Mouse (Mus musculus) right cerebral cortex, postnatal 14 days (tissue): ENCODE data around the gene Ptgis.

Source experiments
- DNase-seq: peaks from one replicate; pipeline ENCODE4 v3.0.0; 2022

The Ptgis gene

DNA sequence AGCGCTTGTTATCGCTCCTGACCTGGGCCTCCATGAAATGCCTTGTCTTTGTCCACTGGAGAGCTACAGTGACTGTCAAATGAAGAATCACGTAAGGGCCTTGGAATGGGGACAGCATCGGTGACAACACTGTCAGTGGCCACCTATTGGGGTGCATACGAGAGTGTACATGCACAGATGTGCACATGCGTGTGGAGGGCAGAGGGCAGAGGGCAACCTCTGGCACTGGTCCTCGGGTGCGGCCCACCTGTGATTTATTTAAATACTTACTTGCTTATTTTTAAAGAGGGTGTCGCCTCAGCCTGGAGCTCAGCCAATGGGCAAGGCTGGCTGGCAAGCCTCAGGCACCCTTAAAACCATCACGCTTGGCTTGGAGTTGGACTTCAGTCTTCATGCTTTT, 22.0 kb upstream of the Ptgis start:
- no peak for DNase-seq

- no peak for DNase-seq
Measured at GRCm38 (mm10) chr2:167261106-167261505, 20.7 kb upstream of the Ptgis start.

- no peak for DNase-seq
Measured at GRCm38 (mm10) chr2:167257790-167258189, 17.4 kb upstream of the Ptgis start.

DNA sequence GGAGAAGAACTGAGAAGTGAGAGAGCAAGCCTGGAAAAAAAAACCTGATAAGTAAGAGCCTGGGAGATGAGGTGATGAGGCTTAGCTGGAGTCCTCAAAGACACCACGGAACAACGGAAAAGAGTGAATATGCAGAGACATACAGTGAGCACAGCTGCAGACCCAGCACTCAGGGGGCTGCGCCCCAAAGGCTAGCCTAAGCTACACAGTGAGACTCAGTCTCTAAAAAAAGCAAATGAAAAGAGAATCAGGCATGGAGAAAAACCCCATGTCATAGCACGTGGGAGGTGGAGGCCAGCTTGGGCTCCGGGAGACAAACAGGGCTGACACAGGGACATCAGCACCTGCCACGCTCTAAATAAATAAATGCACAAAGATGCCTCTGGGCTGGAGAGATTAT, 14.4 kb upstream of the Ptgis start:
- DNase-seq: no peak

GRCm38 (mm10) chr2:167254185-167254584, 13.8 kb upstream of the Ptgis start:
- DNase-seq: no peak

GRCm38 (mm10) chr2:167253476-167253875, 13.1 kb upstream of the Ptgis start:
- DNase-seq: no peak

DNA sequence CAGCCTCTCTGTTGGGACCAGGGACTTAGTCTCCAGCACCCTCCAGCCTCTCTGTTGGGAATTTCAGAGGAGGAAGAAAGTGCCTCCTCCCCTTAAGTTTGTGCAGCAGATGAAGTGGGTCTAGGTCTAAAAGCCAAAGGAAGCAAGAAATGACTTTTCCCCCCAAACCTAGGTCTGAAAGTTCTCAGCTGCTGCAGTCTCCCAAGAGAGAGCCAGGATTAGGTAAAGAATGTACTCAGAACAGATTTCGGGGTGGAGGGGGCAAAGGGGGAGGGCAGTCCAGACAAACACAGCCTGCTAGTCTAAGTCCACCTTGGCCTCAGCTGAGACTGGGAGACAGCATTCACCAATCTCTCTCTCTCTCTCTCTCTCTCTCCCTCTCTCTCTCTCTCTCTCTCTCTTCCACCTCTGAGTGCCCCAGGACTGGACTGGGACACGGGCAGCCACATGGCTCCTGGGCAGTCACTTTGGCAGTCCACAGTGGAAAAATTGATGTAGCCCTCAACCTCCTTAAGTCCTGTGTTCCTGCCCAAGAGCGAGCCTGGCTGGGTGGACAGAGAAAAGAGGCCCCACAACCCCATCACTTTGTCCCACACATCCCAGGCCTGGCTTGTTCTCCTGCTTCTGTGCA, 11.8 kb upstream of the Ptgis start:
- no peak for DNase-seq

GRCm38 (mm10) chr2:167250736-167251337, 10.4 kb upstream of the Ptgis start:
- DNase-seq: no peak

DNA sequence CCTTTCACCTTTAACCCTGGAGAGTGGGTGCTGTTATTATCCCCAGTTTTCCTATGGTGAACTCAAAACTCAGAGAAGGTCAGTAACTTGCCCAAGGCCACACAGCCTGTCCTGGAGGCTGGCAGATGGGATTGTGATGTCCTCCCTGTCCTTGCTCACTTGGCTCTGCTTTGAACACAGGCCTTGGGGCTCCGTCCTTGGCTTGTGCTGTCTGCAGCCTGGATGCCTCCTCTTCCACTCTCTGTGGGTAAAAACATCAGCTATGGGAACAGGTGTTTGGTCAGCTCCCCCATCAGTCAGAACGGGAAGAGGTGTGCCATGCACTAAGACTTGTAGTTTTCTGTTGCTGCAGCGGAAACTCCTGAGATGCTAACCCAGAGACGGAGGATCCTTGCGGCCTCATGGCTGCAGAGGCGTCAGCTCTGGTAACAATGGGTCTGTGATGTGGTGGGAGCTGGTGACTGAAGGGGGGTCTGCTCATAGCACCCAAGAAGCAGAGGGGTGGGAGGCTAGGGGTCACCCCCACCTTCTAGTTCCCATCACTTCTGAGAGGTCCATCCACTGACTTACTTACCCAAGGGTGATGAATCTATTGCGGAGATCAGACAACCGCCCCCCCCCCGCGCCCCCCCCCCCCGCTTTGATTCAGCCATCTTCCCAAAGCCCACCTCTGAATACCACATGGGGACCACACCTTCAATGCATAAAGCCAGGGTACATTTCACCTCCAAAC, 9.8 kb upstream of the Ptgis start:
- no peak for DNase-seq

DNA sequence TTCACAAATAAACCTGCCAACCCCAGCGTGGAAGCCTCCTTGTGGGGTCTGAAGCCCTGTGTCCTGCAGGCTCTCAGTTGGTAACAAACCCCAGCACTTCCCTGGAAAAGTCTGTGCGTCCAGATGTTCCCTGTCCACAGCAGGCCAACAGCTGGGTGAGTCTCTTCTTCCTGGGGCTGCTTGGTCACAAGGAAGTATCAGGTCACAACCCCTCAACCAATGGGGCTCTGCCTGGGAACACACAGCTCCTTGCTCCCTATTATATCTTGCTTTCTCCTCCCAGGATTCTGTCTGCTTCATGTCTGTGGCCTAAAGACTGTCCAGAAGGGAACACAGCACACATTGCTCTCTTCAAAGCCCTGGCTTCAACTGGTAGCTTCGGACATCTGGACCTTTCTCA, 9.2 kb upstream of the Ptgis start:
- DNase-seq: no peak

GRCm38 (mm10) chr2:167247823-167248222, 7.4 kb upstream of the Ptgis start:
- DNase-seq: no peak

DNA sequence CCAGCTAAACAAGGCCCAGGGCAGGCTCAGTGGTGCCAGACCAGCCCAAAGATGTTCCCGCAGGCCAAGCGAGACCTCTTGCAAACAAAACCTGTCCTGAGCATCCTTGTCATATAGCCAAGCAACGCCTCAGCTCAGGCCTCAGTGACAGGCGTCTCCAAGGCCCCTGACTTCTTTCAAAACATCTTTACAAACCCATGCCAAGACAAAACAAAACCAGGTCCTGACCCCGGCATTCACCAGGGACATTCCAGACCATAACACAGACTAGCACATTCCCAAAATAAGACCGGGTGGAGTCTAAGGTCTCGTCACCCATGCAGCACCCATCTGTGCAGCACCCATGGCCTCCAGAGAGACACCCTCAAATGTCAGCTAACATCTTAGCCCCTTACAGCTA, 6.3 kb upstream of the Ptgis start:
- DNase-seq: no peak

DNA sequence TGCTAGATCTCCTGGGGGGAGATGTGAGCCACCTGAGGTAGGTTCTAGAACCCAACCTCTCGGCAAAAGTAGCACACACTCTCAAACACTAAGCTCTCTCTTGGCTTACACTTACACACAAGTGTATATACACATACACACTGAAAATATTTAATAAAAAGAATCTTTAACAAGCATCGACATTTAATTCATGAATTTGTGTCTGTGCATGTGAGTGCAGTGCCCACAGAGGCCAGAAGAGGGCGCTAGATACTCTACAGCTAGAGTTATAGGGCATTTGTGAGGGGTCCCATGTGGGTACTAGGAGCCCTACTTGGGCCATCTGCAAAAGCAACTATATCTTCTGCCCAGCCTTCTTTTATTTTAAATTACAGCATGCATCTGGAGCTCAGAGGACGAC, 4.5 kb upstream of the Ptgis start:
- no peak for DNase-seq

DNA sequence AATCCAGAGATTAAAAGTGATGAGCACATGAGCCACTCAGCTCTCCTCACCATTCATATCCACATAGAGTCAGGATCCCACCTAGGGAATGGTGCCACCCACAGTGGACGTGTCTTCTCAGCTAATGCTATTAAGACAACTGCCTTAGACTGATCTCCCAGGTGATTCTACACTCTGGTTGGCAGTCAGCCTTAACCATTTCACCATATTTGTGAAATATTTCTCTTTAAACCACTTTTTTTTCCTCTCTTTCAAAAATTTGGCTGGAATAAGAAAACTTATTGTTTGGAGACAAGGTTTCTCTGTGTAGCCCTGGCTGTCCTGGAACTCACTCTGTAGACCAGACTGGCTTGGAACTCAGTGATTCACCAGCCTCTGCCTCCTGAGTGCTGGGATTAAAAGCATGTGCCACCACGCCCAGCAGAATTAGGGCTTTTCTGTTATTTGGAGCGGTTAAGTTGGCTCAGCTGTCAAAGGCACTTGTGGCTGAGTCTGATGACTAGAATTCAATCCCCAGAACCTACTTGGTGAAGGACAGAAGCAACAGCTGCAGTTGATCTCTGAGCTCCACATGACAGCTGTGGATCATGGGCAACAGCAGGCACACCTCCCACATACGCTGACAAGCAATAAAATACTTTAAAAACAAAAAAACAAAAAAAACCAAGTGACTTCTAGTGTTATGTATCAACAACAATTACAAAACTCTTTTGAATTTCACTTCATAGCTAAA, 3.6 kb upstream of the Ptgis start:
- DNase-seq: no peak

DNA sequence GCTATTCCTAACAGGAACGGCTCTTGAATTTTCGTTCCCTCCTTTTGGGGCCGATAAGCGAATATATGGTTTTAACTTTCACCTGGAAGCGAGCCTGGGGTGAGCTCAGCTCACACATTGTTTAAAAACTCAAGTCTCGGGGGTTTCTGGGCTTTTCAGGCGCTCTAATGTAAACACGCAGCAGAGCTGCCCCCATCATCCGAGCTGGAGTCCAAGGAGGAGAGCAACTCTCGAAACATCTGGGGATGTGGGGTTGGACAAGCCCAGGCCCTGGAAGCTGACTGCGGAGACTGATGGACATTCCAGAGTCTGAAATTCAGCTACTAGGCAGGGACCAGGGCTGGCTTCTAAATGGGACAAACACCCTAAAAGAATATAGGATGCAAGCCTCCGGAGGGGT, 1.1 kb downstream of the Ptgis start:
- DNase-seq: no peak

- DNase-seq: no peak
Measured at GRCm38 (mm10) chr2:167237224-167237623, 3.2 kb downstream of the Ptgis start.

DNA sequence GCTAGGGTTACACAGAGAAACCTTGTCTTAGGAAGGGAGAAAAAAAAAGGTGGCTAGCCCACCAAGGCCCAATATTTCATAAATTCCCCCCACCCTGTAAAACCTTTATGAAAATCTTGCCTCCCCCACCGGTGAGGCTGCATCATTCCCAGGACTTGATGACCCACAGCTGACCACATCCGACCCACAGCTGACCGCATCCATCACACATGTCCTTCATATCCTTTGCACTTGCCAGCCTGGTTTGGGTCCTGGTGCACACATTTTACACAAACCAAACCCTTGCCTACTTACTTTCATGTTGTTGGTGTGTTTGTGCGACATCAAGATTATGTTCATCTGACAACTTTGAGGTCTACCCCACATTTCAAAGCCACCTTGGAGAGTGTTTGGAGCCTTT, 4.2 kb downstream of the Ptgis start:
- no peak for DNase-seq

DNA sequence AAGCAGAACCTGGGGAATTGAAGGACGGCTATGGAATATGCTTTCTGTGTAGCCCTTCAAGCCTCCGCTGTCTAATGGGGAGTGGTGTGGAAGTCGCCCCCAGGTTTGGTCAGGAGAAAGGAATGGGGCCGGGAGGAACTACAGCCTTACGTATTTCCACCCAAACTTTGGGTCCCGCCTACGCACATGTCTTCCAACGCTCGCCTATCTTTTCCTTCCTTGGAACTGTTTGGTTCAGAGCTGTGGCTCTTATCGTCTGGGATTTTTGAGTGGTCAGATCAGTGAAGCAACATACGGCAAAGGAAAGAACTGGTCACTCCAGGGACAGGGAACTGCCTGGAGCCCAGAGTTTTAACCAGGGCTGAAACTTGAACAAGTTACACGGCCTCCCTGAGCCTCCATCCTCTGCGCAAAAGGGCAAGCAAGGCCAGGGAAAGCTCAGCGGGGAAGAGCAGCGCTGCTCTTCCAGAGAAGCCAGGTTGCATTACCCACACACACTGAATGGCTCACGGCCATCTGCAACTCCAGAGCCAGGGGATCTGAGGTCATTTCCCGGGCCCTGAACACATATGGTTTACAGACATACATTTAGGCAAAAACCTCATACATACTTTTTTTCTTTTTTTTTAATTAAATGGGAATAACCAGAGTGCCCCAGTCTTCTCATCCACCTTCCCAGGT, 4.9 kb downstream of the Ptgis start:
- no peak for DNase-seq

- DNase-seq: no peak
Measured at GRCm38 (mm10) chr2:167233771-167234170, 6.6 kb downstream of the Ptgis start.

- DNase-seq: no peak
Measured at GRCm38 (mm10) chr2:167233009-167233335, 7.4 kb downstream of the Ptgis start.

DNA sequence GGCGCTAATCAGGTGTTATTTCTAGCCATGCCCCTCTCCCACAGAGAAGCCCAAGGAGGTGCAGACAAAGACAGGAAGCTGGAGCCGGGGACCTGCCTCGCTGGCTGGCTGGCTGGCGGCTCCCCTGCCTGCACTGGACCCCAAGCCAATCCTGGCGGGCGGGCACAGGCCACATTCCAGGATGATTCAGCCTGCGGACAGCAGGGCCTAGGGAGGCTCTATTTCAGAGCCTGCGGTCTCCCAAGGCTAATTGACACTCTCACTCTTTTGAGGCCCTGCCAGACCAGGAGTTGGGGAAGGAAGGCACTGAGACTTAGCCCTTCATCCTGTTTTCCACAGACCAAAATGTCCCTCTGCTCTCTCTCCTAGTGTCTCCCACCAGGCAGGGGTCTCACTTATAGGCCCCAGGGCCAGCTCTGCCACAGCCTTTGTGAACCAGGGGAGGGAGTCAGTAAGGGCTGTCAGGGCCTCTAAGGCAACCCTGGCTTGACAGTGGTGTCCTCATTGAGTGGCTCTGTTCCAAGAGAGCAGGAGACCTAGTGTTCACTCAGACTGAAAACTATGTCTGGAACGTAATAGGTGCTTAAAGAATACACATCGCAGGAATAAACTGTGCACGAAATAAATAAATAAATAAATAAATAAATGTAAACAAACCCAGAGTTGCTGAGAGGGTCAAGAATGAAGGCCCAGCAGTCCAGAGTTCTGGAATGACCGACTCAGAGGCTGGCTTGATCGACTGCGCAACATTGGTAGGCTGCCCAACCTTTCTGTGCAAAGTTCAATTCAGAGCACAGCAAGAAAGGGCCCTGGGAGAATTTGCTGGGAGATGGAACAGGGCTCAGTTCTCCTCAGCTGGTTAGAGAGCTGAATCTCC, 8.0 kb downstream of the Ptgis start:
- DNase-seq: no peak

DNA sequence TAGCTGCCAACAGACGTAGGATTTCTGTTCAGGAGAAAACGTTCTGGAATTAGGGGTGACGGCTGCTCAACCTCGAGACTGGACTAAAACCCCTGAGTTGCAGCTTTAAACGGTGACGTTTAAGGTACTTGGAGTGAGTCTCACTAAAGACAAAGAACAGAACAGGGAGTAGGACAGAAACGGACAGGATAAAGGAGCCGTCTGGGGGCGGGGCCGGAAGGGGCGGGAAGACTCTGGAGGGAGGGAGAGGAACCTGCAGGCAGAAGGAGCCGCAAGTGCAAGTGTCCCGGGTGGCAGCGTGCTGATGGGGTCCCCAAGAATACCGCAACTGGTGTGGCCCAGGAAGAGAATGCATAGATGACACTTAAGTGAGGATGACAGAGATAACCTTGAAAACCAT, 9.8 kb downstream of the Ptgis start:
- DNase-seq: no peak
